Mouse (Mus musculus): Measurements from ENCODE around the gene Dip2c. TPM values are rescaled to one million over a fixed set of nuclear protein-coding genes. Genes with fewer than 3 reads are reported as not detected.
A peak's percentile ranks its signal among the peaks of the same experiment; 100 is the strongest.

The Dip2c gene
- polyA plus RNA-seq, 1 experiment from 2014 or later = 13.9 TPM

- Histone ChIP-seq H3K9ac (no peak overlapping the region), H3K9me3 (no peaks in the 10 kb centered on the region), H3K4me1 (replicated peaks) (no peaks in the 10 kb centered on the region; the same call in 1 of the 2 replicates), H3K27me3 (no peaks in the 10 kb centered on the region), H3K4me2 (no peak overlapping the region), H3K4me3 (no peak overlapping the region), H3K36me3 (no peaks in the 10 kb centered on the region), H3K27ac (replicated peaks) (no peak overlapping the region)
- no peak for ATAC-seq (ENCODE audit: low FRiP score, low read depth)
- 80% methylated on average over 3 of the region's 3 CpGs for WGBS
Observed at GRCm38 (mm10) chr13:9464457-9464856, 188.1 kb downstream of the Dip2c start.

DNA sequence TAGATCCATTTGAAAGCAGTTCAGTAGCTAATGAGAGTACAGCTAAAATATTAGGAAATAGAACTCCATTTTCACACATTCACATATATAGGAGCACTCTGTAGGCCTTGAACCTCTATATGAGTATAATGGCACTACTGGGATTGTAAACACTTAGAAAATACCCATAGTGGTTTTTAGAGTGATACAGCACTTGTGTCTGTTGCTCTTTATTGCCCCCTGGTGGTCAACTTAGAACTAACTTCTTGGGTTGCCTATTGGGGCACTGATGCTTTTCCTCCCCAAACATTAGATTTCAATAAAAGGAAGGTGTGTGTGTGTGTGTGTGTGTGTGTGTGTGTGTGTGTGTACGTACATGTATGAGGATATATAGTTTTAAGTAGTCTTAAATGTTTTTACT lies 190.9 kb downstream of the Dip2c start:
- H3K27me3 ChIP-seq = no peaks in the 10 kb centered on the region
- H3K4me1 ChIP-seq (replicated peaks) = no peaks in the 10 kb centered on the region; the same call in 1 of the 2 replicates
- no peak for ATAC-seq (ENCODE audit: low FRiP score, low read depth)
- H3K9me3 ChIP-seq = no peaks in the 10 kb centered on the region
- no peak overlapping the region for H3K27ac ChIP-seq (replicated peaks)
- no peak overlapping the region for H3K4me3 ChIP-seq
- H3K9ac ChIP-seq = no peak overlapping the region
- 42% methylated on average over 1 of the region's 1 CpGs for WGBS
- H3K36me3 ChIP-seq = no peaks in the 10 kb centered on the region
- no peak overlapping the region for H3K4me2 ChIP-seq

GRCm38 (mm10) chr13:9473383-9473782 lies 197.1 kb downstream of the Dip2c start:
- Histone ChIP-seq H3K4me2 (no peak overlapping the region), H3K36me3 (no peaks in the 10 kb centered on the region), H3K27ac (replicated peaks) (no peak overlapping the region), H3K4me1 (replicated peaks) (no peaks in the 10 kb centered on the region), H3K9me3 (no peaks in the 10 kb centered on the region), H3K9ac (no peak overlapping the region), H3K4me3 (no peak overlapping the region), H3K27me3 (no peaks in the 10 kb centered on the region)
- no peak for ATAC-seq (ENCODE audit: low FRiP score, low read depth)
- 85% methylated on average over 1 of the region's 1 CpGs for WGBS

DNA sequence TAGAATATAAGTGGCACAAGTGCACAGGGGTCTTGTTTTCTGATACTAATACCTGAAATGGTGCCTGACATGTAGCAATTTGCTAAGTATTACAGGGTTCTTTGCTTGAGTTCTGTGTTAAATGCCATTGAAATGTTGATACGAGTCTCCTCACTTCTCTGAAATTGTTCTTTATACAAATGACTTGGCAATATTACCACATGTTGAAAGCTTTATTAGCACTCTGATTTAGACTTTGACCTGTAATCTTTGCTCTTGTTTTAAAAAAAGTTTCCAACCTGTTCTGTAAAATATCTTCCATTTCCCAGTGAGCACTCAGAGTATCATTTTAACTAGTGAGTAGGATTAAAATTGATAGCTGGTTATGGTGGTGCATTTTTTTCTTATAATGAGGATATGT lies 205.4 kb downstream of the Dip2c start:
- H3K4me1 ChIP-seq (replicated peaks) = no peaks in the 10 kb centered on the region; the same call in 1 of the 2 replicates
- H3K4me3 ChIP-seq = no peak overlapping the region
- no peaks in the 10 kb centered on the region for H3K36me3 ChIP-seq

GRCm38 (mm10) chr13:9489696-9490095 lies 213.4 kb downstream of the Dip2c start:
- Histone ChIP-seq H3K36me3 (no peaks in the 10 kb centered on the region), H3K4me2 (no peak overlapping the region), H3K4me3 (no peak overlapping the region), H3K27me3 (no peaks in the 10 kb centered on the region), H3K4me1 (replicated peaks) (no peaks in the 10 kb centered on the region), H3K27ac (replicated peaks) (no peak overlapping the region), H3K9ac (no peak overlapping the region), H3K9me3 (no peaks in the 10 kb centered on the region)
- no peak for ATAC-seq (ENCODE audit: low FRiP score, low read depth)
- 87% methylated on average over 3 of the region's 3 CpGs for WGBS

More for the DNA sequence above, 205.4 kb downstream of the Dip2c start:
- 83% methylated on average over 1 of the region's 1 CpGs for WGBS
- Histone ChIP-seq H3K27me3 (no peaks in the 10 kb centered on the region), H3K4me2 (no peak overlapping the region), H3K9ac (no peak overlapping the region), H3K27ac (replicated peaks) (no peak overlapping the region), H3K9me3 (no peaks in the 10 kb centered on the region)
- no peak for ATAC-seq (ENCODE audit: low FRiP score, low read depth)

GRCm38 (mm10) chr13:9494726-9495125 lies 218.4 kb downstream of the Dip2c start:
- Histone ChIP-seq H3K9me3 (no peaks in the 10 kb centered on the region), H3K36me3 (no peaks in the 10 kb centered on the region), H3K27me3 (no peaks in the 10 kb centered on the region), H3K4me3 (no peak overlapping the region), H3K9ac (no peak overlapping the region), H3K4me1 (replicated peaks) (no peaks in the 10 kb centered on the region), H3K4me2 (peak overlapping the region; percentile 7; the same call in 1 of the 2 replicates), H3K27ac (replicated peaks) (no peak overlapping the region)
- no peak for ATAC-seq (ENCODE audit: low FRiP score, low read depth)
- WGBS = 68% methylated on average over 21 of the region's 21 CpGs

DNA sequence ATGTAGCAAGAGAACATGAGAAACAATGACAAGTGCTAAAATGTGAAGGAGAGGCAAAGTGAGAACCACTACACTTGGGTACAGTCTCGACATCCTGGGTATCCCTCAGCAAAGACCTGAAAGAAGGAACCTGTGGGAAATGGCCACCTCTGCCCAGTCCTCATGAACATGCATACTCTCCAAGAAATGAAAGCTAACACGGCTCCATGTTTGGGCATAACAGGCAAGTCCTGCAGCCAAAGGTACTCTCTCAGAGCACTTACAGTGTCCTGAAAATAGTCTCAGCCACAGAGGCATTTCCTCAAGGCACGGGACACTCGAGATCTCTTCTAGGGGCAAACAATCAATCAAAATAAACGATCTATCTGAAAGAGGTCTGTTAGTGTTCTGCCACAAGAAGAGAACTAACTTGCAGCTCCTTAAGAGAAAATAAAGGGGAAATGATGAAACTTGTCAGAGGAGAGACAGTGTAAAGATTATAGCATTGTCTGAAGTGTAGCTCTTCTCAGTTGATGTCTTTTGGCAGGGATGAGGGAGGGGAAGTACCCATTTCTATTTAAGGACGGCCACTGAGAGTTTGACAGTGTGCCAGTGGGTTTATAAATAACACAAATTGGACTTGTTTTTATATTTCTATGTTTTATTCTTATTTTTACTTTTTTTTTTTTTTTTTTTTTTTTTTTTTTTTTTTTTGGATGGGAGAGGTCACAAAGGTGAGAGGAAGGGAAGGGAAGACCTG lies 228.0 kb downstream of the Dip2c start:
- Histone ChIP-seq H3K27me3 (no peaks in the 10 kb centered on the region), H3K36me3 (no peaks in the 10 kb centered on the region), H3K4me3 (no peak overlapping the region), H3K4me1 (replicated peaks) (no peaks in the 10 kb centered on the region), H3K9me3 (no peaks in the 10 kb centered on the region), H3K9ac (no peak overlapping the region), H3K4me2 (no peak overlapping the region), H3K27ac (replicated peaks) (no peak overlapping the region)
- ATAC-seq (ENCODE audit: low FRiP score, low read depth) = no peak
- 72% methylated on average over 6 of the region's 6 CpGs for WGBS

DNA sequence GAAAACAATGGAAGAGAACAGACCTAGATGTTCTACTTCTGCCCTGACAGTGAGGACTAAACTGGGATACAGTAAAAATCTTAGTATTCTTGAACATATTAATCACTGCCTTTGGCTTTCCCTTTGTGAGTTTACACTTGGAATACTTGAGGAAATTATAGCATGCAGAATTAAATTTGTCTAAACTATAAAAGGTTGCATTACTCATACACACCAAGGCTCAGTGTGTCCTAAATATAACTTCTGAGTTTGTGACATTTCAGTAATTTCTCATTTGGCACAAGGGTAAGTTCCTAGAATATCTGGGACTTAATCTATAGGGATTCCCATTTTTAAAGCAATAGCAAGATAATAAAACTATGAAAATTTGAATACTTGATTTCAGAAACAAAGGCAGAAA lies 262.2 kb downstream of the Dip2c start:
- no peaks in the 10 kb centered on the region for H3K9me3 ChIP-seq
- H3K4me1 ChIP-seq (replicated peaks) = no peaks in the 10 kb centered on the region
- H3K4me3 ChIP-seq = no peak overlapping the region
- no peaks in the 10 kb centered on the region for H3K36me3 ChIP-seq
- H3K9ac ChIP-seq = no peak overlapping the region
- H3K27ac ChIP-seq (replicated peaks) = no peak overlapping the region
- H3K27me3 ChIP-seq = no peaks in the 10 kb centered on the region
- no peak overlapping the region for H3K4me2 ChIP-seq
- ATAC-seq (ENCODE audit: low FRiP score, low read depth) = no peak

GRCm38 (mm10) chr13:9547698-9548344 lies 271.5 kb downstream of the Dip2c start:
- no peaks in the 10 kb centered on the region for H3K9me3 ChIP-seq
- H3K36me3 ChIP-seq = peaks cover 3% of the 10 kb centered on the region
- H3K4me3 ChIP-seq = no peak overlapping the region
- H3K9ac ChIP-seq = no peak overlapping the region
- peaks cover 9% of the 10 kb centered on the region; the same call in 1 of the 2 replicates for H3K4me1 ChIP-seq (replicated peaks)
- H3K27ac ChIP-seq (replicated peaks) = no peak overlapping the region
- H3K27me3 ChIP-seq = no peaks in the 10 kb centered on the region
- 21% methylated on average over 9 of the region's 9 CpGs for WGBS
- no peak overlapping the region for H3K4me2 ChIP-seq
- no peak; the same call in 1 of the 2 replicates for ATAC-seq (ENCODE audit: low FRiP score, low read depth)

DNA sequence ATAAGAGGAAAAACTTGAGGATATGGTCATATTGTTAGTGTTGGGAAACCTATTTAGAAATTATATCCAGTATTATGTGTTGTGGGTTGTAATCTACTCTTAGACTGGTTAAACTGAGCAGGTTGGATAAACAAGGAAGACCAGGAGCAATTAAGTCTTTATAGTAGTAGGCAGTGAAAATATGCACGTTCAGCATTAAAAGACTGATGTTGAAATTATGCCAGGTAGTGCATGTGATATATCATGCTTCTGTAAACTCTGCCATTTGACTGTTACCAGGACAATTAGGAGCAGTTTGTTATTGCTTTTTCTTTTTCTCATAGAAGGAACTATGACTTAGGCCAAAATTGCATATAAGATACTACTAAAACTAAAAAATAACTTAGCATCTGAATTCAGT lies 285.8 kb downstream of the Dip2c start:
- H3K4me1 ChIP-seq (replicated peaks) = no peaks in the 10 kb centered on the region
- H3K27ac ChIP-seq (replicated peaks) = no peak overlapping the region
- ATAC-seq (ENCODE audit: low FRiP score, low read depth) = no peak
- H3K36me3 ChIP-seq = peaks cover 4% of the 10 kb centered on the region; the same call in 1 of the 2 replicates
- H3K27me3 ChIP-seq = no peaks in the 10 kb centered on the region
- 88% methylated on average over 1 of the region's 1 CpGs for WGBS
- no peaks in the 10 kb centered on the region for H3K9me3 ChIP-seq
- H3K4me2 ChIP-seq = no peak overlapping the region
- H3K9ac ChIP-seq = no peak overlapping the region
- H3K4me3 ChIP-seq = no peak overlapping the region

DNA sequence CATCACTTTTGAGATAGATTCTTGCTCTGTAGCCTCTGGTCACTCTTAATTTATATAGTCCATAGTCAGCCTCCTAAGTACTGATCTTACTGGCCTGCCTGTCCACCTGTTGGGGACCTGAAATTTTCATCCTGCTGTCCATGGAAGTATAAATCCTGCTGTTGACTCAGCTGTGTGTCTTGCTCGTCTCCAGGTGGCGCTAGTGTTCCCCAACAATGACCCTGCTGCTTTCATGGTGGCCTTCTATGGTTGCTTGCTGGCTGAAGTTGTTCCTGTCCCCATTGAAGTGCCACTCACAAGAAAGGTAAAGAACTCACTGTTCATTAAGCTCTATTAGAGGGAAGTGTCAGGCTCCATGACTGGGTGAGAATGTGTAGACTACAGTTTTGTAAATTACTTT lies 286.6 kb downstream of the Dip2c start:
- no peak overlapping the region for H3K4me2 ChIP-seq
- H3K27me3 ChIP-seq = no peaks in the 10 kb centered on the region
- H3K9ac ChIP-seq = no peak overlapping the region
- no peaks in the 10 kb centered on the region for H3K9me3 ChIP-seq
- no peak for ATAC-seq (ENCODE audit: low FRiP score, low read depth)
- peaks cover 8% of the 10 kb centered on the region; the same call in 1 of the 2 replicates for H3K36me3 ChIP-seq
- no peak overlapping the region for H3K4me3 ChIP-seq
- H3K4me1 ChIP-seq (replicated peaks) = no peaks in the 10 kb centered on the region
- H3K27ac ChIP-seq (replicated peaks) = no peak overlapping the region
- WGBS = 5% methylated on average over 2 of the region's 2 CpGs

- Histone ChIP-seq H3K36me3 (peaks cover 19% of the 10 kb centered on the region), H3K4me1 (replicated peaks) (no peaks in the 10 kb centered on the region), H3K4me3 (no peak overlapping the region), H3K9me3 (no peaks in the 10 kb centered on the region), H3K4me2 (no peak overlapping the region), H3K9ac (no peak overlapping the region), H3K27ac (replicated peaks) (no peak overlapping the region), H3K27me3 (no peaks in the 10 kb centered on the region)
- WGBS = 85% methylated on average over 5 of the region's 5 CpGs
- ATAC-seq (ENCODE audit: low FRiP score, low read depth) = 0 out of 2 replicates have a peak, but pooled peaks have one; percentile 23
Observed at GRCm38 (mm10) chr13:9568852-9569251, 292.5 kb downstream of the Dip2c start.
